Mouse (Mus musculus) adrenal gland, adult 8-10 months (tissue): ENCODE measurements at regions not wholly inside any gene's neighbourhood (a gene's known extent, or its start where the extent isn't known, plus 50 kb on each side); places are given as distances from the start of the nearest gene placed in this dataset.
A peak's percentile ranks its signal among the peaks of the same experiment; 100 is the strongest.

Experiments
- DNase-seq: peaks from one replicate; pipeline ENCODE4 v3.0.0; 2022

DNA sequence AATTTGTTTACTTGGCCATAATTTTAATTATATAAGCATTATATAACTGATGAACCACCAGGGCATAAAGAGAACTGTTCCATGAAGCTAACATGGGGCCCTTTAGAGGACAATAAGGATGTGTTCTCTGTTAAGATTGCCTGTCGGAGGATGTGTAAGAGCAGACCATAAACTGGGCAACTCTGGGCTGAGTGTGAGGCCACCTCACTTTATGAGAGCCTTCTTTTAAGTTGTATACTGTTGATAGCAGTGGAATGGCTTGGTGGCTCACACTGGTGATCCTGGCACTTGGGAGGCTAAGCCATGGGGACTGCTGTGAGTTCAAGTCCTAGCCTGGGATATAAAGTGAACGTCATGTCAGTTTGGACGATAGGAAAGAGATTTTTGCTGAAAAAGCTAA lies 227.3 kb upstream of the Krr1 start:
- DNase-seq: no peak

DNA sequence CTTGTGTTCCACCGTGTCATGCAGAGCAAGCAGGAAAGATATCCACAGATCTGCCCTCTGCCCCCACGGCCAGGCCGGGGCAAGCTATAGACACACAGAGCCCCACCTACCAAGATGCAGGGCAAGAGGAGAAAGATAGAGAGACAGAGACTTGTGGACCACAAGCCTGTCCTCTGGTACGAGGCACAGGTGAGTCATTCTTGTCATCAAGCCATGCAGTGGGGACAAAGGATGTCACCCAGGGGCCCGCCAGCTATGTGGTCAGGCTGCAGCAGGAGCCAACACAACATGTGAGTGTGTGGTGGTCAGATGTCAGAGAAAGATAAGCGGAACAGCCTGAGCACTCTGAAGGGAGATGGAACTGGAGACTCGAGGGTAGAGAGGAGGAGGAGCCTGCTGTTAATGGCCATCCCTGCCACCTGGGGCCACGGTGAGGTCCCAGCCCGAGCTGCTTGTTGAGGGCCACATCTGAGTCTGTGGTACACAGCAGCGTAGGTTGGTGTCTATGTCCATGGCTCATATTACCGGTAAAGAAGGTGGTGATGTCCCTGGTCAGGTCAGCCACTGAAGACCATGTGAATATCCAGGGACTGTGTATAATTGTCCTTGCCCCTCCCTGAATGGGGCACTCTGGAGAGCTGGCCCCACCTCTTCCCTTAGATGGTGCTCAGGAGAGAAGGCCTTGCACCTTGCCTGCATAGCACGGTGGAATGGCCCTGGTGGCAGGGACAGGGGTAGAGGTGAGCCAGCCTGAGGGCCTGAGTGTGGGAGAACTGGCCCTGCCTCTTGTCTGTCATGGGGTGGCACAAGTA lies 226.2 kb upstream of the Krr1 start:
- DNase-seq: no peak

DNA sequence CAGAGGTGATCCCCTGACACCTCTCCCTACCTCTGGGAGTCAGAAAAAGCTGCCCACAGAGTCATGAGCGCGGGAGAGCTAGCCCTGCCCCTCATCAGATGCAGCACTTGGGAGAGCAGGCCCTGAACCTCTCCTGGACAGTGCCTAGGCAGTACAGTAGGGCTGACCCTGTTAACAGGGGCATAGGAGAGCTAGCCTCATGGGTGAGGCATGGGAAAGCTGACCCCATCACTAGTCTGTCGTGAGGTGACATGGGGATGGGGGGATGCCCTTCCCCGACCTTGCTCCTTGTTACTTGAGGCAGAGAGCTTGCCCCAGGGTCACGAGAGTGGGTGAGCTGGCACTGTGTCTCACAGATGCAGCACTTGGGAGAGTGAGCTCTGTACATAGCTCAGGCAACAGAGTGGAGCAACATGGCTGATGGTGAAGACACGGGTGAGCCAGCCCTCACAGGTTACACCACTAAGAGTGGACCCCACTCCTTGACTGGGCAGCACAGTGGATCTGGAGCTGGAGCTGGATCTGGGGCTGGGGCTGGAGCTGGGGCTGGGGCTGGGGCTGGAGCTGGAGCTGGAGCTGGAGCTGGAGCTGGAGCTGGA lies 225.5 kb upstream of the Krr1 start:
- DNase-seq: no peak

DNA sequence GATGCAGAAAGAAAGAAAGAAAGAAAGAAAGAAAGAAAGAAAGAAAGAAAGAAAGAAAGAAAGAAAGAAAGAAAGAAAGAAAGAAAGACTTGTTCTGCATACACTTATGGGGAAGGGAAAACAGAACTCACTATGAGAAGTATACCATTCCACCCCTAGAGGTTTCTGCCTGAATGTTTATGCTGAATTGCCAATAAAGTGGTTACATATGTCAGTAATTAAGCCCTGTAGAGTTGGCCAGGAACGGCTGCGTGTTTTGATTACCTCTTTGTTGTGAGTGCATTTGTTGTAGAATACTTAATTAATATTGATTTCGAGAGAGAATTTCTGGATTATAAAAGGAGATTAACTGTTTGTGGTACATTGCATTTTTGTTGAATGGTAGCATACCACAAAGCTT lies 224.0 kb upstream of the Krr1 start:
- no peak for DNase-seq

DNA sequence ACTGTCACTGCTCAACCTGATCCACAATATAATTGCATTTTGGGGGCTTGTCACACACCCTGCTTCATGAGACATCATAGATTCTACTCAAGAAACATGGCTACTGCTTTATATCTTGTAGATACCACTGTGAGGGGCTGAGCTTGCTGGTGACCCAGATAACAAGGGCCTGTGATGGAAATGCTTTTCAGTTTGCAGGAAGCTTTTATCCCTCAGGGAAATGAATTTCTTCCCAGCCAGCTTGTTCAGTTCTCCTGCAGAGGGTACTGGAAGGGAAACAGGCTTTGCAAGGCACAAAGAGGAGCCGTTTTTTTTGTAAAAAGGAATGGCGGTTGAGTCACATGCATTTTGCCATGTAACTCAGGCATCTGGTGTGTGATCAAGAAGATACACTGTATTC lies 218.8 kb upstream of the Krr1 start:
- DNase-seq: no peak

DNA sequence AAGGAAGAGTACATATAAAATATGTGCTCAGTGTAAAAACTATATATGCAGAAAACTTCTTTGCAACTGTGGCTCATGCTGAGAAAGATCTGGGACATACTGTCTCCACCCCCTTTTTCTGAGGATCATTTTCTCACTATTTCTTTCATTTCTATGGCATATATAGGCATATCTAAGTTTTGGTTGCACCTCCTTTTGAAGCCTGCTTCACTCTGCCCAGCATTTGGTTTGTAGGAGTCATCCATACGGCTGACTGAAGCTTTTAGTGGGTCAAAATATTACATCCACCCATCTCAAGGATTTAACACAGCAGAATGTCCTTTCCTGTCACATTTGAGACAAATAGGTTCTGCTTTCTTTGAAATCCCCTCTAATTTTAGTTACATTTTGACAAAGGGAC lies 216.5 kb upstream of the Krr1 start:
- no peak for DNase-seq

DNA sequence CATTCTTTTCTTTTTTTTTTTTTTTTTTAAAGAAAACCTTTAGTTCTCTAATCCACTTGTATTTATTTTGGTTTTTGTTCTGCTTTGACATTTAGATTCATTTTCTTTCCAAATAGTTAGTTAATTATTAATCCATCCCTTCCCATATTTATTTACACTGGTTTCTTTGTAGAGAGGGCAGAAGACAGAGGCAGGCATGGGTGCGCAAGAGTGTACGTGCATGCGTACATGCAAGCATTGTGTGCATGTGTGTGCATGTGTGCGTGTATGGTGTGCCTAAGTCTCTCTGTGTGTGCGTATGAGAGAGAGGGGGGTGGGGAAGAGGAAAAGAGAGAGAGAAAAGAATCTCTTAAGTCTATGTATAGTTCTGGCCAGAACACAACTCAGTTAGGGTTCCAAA lies 215.9 kb upstream of the Krr1 start:
- no peak for DNase-seq

DNA sequence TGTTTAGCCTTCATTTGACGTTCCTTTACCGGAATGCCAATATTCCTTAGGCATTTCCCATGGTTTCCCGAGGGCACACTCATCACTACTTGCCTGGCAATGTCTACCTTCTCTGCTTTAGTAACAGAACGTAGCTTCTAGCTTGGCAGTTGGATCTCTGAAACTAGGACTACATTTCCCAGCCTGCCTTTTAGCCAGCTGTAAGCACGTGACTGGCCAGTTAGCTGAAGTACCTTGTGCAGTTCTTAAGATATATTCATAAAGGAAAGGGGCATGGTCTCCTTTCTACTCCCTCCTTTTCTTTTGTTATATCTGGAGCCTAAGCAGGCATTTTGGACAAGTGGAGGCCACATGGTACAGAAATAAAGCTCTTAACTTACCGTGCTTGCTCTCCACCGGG lies 214.8 kb upstream of the Krr1 start:
- no peak for DNase-seq

DNA sequence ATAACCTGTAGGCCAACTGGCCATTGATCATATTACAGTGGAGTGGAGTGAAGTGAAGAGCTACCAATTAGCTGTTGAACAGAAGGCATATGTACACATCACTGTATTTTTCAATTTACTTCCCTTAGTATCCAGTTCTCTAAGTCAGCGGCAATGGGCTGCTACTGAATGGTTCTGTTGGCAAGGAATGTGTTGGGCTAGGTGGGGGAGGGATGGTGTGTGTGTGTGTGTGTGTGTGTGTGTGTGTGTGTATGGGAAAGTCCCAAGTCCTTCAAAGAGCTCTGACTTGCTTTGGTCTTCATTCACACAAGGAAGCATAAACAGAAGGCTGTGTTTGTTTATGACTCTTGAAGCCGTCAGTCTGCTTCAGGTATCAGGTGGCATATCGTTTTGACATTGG lies 213.0 kb upstream of the Krr1 start:
- DNase-seq: no peak

DNA sequence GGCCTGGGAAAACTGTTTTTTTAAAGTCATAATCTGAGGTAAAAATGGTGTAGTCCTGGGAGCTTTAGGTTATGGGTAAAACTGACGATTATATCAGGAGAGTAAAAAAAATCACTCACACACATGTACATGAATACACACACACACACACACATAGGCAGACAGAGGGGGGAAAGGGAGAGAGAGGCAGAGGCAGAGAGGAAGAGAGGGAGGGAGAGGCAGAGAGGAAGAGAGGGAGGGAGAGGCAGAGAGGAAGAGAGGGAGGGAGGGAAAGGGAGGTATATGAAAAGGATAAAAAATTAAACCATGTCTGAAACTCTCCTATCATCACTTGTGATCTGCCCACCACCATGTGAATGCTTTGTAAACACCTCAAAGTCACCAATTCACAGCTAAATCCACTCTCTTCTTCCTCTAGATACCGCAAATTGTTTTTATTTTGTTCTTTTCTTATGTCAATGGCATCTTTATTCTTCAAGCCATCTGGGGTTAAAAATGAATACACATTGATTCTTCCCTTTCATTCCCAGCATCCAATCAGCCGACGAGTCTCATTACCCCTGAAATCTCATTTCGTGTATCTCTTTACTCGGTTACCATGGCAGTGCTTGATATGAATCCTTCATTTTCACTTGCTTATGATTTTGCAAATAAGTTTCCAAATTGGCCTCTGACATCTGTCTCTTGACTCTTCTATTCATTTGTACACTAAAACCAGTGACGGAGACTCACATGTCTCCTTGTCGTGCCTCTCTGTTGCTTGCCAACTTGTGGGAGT lies 209.5 kb upstream of the Krr1 start:
- no peak for DNase-seq

DNA sequence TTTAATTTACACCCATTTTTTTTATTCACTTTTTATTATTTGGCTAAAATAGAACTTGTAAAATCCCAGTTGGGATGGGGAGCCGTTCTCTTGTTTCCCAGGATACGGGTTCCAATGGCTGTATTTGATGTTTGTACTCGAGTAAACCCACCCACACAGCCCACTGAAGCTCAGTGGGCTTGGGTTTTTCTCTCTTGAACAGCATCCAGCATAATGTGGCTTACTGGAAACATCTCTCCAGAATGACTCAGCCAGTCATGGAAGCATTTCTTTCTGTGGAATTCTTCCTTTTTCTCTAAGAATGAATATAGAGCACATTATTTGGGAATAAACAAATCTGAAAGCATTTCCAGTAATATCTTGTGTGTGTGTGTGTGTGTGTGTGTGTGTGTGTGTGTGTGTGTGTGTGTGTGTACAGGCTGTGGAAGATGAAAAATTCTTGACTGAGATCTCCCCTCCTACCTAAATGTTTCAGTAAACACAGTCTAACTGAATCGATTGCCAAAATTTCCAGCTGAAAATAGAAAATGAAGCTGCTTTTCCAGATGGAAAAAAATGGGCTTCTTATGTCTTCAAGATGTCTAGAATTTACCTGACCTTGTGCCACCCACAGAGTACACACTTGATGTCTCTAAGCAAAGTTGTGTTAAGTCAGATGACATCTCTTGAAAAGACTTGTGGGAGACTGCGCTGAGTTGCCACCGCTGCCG lies 205.3 kb upstream of the Krr1 start:
- no peak for DNase-seq

DNA sequence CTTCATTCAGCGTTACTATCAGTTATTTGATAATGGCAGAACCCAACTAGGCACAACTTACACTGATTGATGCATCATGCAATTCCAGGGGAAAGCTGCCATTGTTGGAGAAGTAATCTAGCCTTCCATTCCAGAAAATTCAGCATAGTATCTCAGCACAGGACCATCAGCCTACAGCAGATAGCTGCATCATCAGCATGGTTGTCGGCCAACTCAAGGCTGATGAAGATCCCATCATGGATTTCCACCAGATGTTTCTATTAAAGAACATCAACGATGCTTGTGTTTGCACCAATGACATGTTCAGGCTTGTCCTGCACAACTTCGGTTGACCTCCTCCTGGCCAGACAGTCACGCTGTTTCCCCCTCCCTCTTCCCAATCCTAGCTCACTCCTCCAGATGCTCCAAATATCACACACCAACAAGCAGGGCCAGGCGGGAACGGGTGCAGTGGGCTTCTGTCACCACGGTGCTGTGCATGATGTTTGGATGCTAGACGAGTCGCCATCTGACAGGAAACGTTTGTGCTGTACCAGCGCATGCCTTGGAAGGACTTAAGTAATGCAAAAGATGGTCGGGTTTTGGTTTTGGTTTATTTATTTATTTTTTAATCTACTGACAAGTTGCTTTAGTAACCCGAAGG lies 204.5 kb upstream of the Krr1 start:
- DNase-seq: no peak

DNA sequence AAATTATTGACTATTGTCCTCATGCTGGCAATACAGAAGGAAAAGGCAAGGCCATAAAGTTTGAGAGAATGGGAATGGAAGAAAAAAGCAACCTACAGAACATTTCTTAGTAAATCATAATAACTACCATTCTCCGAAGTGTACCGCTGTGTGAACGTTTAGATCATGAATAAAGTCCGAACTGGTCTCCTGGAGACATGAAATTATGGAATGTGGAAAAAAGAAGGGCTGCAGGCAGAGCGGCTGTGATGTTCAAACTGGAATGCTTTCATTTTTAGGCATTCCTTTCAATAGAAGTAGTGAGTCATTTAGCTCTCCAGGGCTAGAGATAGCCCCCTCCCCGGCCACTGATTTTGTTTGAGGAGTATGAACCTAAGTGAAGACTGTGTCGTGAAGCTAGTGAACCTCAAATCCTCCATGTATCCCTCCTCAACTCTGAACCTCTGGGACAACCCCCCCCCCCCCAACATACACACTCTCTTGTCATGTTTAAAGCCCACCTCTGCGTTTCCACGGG lies 202.9 kb upstream of the Krr1 start:
- DNase-seq: no peak

DNA sequence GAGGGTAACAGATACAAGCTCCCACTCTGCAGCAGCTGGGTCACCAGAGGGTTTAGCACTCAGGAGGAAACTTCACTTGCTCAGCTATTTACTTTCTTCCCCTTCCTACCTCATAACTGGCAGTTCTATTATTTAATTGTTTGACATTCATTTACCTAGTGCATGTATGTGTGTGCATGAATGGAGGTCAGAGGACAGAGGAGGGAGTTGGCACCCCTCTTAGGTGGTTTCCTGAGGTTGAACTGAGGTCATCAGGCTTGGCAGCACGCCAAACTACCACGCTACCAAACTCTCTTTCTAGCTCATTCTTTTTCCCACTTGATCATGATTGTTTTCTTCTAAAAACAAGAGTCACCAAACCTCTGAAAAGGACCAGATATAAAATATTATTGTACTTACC lies 202.4 kb upstream of the Krr1 start:
- peak; percentile 24 for DNase-seq

DNA sequence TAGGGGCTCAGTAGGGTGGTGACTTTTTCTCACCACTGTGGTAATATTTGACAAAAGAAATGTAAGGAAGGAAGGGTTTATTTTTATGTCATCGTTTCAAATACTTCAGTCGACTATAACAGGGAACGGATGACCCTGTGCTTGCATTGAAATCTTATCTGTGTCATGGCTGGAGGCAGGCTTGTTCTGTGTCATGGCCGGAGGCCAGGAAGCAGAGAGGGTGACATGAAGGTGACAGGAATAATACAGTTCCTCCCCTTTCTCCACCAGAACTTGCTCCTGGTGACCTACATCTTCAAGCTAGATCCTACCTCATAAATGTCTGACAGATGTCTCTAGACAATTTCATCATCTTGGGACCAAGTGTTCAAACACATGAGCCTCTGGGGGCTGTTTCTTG lies 201.5 kb upstream of the Krr1 start:
- DNase-seq: no peak

DNA sequence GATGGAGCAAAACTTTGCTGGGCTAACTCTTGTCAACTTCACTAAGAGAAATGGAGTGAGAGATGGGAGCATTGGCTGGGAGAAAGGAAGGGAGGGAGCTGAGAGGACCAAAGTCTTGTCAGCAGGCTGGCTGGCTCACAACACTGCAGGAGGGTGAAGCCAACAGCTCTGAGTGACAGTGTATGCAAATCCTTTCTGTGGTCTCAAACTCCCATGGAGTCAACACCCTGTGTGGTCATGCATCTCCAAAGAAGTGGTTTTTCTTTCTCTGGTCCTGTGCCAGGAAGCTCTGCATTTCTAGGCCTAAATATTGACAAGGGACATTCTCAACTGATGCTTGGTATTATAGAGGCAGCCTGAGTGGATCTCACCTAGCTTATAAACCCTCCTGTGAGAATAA lies 194.9 kb upstream of the Krr1 start:
- no peak for DNase-seq

DNA sequence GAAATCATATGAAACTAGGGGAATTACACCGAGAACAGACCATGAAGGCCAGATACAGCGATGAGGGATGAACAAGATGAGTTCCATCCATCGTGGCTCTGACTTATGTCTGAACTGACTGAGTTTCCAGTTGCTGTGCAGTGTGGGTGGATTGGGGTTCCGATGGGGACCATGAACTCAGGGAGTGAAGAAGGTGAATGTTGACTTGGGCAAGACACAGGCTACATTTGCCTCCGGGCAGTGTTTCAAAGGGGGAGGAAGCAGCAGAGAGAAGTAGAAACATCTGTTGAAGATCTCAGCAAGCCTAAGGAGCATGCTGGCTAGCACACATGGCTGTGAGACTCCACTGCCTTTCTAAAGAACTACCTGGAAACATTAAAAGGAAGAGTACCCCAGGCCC lies 194.4 kb upstream of the Krr1 start:
- DNase-seq: no peak

DNA sequence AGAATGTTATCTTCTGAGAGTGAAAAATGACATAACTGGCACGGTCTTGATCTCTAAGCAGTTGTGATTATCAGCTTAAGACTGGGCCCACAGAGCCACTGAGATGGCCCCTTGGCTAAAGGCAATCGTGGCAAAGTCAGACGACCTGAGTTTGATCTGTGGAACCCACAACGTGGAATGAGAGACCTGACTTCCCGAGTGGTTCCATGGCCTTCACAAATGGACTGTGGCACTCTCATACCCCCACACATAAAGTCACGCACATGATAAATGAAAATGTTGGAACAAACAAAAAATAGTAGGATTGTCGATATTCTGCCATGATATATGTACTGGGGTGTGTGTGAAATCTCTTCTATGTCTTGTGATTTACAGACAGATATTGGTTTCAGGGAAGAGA lies 192.5 kb upstream of the Krr1 start:
- no peak for DNase-seq

DNA sequence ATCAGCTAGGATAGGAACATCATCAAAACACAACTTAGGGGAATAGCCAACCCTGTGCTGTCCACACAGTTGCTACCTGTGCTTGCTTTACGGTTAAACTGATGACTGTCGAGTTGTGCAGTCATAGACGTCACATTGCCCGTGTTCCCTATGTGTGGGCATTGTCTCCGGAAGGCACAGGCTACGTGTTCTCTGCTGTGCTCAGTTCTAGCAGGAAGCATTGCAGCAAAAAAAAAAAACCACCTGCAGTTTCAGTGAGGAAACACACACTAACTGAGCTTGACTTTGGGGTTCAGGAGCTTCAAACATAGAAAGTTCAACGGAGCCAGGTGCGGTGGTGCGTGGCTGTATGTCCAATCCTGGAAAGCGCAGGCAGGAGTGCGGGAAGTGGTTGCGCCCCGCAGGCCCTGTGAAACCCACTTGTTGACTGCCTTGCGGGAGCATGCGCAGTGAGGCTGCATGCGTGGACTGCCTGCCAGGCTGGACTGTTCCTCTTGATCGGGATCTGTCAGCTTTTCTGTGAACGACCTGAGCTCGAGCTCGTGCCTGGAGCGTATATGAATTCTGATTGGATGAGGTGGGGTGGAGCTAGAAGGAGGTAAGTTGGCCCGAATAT lies 190.2 kb upstream of the Krr1 start:
- no peak for DNase-seq

DNA sequence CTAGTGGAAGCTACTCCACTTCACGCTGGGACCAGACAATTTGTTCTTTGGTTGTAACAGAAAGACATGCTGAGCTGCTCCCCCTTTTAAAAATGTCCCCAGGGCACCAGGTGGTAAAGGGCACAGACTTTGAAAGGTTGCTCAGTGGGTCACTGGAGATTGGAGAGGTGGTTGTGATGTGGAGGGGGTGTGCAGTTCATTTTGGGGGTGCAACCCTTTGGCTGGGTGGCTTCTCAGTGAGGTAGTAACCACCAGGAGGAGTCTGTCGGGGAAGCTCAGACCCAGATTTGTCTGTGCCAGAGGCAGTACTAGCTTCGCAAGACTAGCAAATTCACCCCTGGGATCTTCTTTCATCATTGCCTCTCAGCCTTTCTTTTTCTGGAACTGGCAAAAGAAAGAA lies 189.0 kb upstream of the Krr1 start:
- DNase-seq: no peak

DNA sequence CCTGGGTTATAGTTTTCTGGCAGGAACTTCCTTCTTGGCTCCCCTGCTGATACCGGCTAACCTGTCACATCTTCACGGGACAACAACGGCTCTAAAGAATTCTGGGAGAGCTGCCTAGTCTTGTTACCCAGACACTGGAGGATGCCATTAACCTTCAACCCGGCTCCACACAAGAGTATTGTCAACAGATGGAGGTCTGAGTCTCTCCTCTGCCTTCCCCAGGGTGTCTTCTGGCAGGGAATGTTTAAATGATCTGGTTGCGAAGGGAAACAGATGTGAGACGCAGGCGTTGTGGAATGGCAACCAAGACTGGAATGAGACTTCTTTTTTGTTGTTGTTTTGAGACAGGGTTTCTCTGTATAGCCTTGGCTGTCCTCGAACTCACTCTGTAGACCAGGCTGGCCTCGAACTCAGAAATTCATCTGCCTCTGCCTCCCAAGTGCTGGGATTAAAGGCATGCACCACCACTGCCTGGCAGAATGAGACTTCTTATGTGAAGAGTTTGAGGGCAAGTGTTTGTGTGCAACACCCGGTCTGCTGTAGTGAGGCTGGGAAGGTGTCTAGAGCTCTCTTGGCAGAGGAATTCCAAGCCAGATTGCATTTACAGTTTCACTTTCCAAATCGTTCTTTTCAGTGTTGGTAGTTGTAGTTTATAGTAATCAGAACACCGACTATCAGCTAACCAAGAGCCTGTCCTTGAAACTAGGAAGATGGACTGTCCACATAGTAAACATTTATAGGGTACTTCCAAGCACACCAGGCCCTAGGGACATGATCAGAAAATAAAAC lies 188.2 kb upstream of the Krr1 start:
- no peak for DNase-seq
